Mouse (Mus musculus) bone marrow, adult 2 months (tissue): Measurements from ENCODE around the gene Coro7. TPM values are rescaled to one million over a fixed set of nuclear protein-coding genes. Genes with fewer than 3 reads are reported as not detected.

Experiments
- H3K27ac ChIP-seq: fragments of 200-500 bp; 2 replicates; pipeline ENCODE4 v1.5.1; 2012; ENCODE audit warnings: low read depth, mild to moderate bottlenecking, control low read depth, inconsistent platforms, low read length; ENCODE audit not compliant: control insufficient read depth, poor library complexity, insufficient read depth
- H3K4me1 ChIP-seq: fragments of 200-500 bp; 2 replicates; pipeline ENCODE4 v1.6.1; 2011; ENCODE audit warnings: low read length; ENCODE audit not compliant: control insufficient read depth, insufficient read depth
- H3K4me3 ChIP-seq: fragments of 200-500 bp; replicated peaks from 2 replicates; pipeline ENCODE3; 2011; ENCODE audit warnings: mild to moderate bottlenecking, low read depth, low read length, control low read depth; ENCODE audit not compliant: control insufficient read depth
- CTCF ChIP-seq: fragments of 200-500 bp; IDR thresholded peaks from 2 replicates; pipeline ENCODE4 v1.5.1; 2011; ENCODE audit warnings: low read length, control low read depth; ENCODE audit not compliant: control insufficient read depth, insufficient read depth
- POLR2A ChIP-seq: fragments of 200-500 bp; IDR thresholded peaks from 2 replicates; pipeline ENCODE4 v1.6.1; 2011; ENCODE audit warnings: low read depth, mild to moderate bottlenecking, control low read depth, low read length, borderline replicate concordance; ENCODE audit not compliant: control insufficient read depth
- WGBS: fragments of 180-500 bp; shearing (Covaris S2); methylation state at CpG from one replicate; pipeline ENCODE4 v1.1.7; 2018; 5-methylcytosine and 5-hydroxymethylcytosine counted together
- polyA plus RNA-seq: library from polyadenylated mRNA; stranded (reverse); fragments of >200 nt; gene quantifications from 2 replicates; pipeline ENCODE4 v1.2.4, GENCODE M21; 2011; ENCODE audit warnings: low replicate concordance; ENCODE audit not compliant: missing spikeins, insufficient read depth, insufficient read length

Gene Coro7
- polyA plus RNA-seq, 1 experiment, result 102 TPM

GRCm38 (mm10) chr16:4674091-4674490, 5.5 kb downstream of the Coro7 start:
- no peak for TF ChIP-seq POLR2A
- no peak for TF ChIP-seq CTCF
- H3K4me1 ChIP-seq, result peaks cover 17% of the 10 kb centered on the region
- peak overlapping the region; percentile 48 for H3K27ac ChIP-seq
- WGBS, result 3% methylated on average over 4 of the region's 4 CpGs
- no peak overlapping the region for H3K4me3 ChIP-seq

GRCm38 (mm10) chr16:4670317-4670716, 9.3 kb downstream of the Coro7 start:
- peaks cover 8% of the 10 kb centered on the region for H3K4me1 ChIP-seq
- H3K27ac ChIP-seq, result no peak overlapping the region
- WGBS, result 81% methylated on average over 5 of the region's 5 CpGs
- H3K4me3 ChIP-seq, result no peak overlapping the region
- TF ChIP-seq POLR2A, result no peak
- no peak for TF ChIP-seq CTCF

DNA sequence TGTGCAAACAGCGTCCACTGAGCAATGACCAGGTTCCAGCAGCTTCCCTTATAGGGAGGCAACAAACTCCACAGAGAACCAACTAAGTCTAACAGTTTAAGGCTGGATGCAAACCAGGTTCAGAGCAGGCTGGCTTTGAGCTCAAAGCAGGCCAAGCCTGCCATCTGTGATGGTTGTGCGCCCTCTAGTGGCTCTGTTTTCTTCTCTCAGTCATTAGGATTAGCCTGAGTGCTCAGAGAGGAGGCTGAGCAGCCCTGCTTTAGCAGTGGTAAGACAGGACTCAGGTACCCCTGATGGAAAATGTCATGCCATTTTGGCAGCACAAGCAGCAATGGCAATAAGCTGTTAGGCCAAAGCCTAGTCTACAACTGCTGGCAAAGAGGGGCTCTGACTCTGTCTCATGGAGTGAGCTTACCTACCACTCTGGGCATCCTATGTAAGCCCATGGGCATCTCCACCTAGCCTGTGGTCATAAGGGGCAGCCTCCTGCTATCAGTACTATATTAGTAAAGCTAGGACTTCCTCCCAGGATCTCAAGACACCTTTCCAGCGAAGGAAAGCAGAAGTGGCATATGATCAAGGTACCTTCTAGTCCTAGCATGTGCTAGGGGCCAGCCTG, 12.3 kb downstream of the Coro7 start:
- no peak overlapping the region for H3K27ac ChIP-seq
- 38% methylated on average over 3 of the region's 3 CpGs for WGBS
- H3K4me1 ChIP-seq, result no peaks in the 10 kb centered on the region
- TF ChIP-seq CTCF, result peak; percentile 86
- TF ChIP-seq POLR2A, result no peak
- no peak overlapping the region for H3K4me3 ChIP-seq

DNA sequence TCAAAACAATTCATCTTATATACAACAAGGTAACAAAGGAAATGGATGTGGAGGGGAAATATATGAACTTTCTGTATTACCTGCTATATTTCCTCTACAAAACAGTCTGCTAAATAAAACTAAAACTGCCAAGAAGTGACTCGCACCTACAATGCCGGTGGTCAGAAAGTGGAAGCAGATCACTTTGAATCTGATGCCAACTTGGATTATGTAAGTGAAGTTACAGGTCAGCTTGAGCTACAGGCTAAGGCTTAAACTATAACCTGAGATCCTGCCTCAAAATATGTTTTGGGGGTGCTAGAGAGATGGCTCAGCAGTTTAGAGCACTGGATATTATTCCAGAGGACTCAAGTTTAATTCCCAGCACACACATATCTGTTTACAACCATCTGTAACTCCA, 13.9 kb downstream of the Coro7 start:
- TF ChIP-seq CTCF (no peak), POLR2A (no peak)
- Histone ChIP-seq H3K4me3 (no peak overlapping the region), H3K27ac (no peak overlapping the region), H3K4me1 (no peaks in the 10 kb centered on the region)
- WGBS, result 80% methylated on average over 2 of the region's 2 CpGs

DNA sequence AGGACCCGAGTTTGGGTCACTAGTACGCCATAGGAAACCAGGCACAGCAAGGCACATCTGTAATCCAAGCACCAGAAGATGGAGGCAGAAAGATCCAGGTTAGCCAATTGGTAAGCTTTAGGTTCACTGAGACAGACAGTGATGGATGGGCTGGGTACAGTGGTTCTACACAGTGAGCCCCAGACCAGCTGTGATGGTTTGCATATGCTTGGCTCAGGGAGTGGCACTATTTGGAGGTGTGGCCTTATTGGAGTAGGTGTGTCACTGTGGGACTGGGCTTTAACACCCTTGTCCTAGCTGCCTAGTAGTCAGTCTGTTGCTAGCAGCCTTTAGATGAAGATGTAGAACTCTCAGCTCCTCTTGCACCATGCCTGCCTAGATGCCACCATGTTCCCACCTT, 15.8 kb downstream of the Coro7 start:
- WGBS, result 72% methylated on average over 2 of the region's 2 CpGs
- no peak for TF ChIP-seq CTCF
- TF ChIP-seq POLR2A, result no peak
- Histone ChIP-seq H3K27ac (no peak overlapping the region), H3K4me1 (no peaks in the 10 kb centered on the region), H3K4me3 (no peak overlapping the region)

GRCm38 (mm10) chr16:4661605-4662004, 18.0 kb downstream of the Coro7 start:
- H3K27ac ChIP-seq, result no peak overlapping the region
- TF ChIP-seq CTCF (no peak), POLR2A (no peak)
- WGBS, result 88% methylated on average over 2 of the region's 2 CpGs
- H3K4me3 ChIP-seq, result no peak overlapping the region
- H3K4me1 ChIP-seq, result no peaks in the 10 kb centered on the region

DNA sequence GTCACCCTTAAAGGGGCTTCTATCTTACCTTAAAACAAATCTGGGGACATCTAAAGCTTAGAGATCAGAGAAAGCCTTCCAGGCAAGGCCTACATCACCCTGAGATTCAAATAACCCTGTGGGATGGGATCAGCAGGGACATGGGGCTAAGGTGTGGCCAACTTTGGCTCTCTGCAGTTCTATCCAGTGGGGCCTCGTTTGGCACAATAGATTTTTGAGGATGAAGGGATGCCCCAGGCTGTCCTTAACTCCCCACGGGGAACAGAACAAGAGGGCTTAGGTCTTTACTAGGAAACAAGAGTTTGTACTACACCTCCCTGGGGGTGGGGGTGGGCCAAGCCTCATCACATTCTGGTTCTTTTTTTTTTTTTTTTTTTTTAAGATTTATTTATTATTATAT, 20.3 kb downstream of the Coro7 start:
- WGBS, result 59% methylated on average over 2 of the region's 2 CpGs
- H3K4me1 ChIP-seq, result no peaks in the 10 kb centered on the region
- no peak overlapping the region for H3K27ac ChIP-seq
- H3K4me3 ChIP-seq, result no peak overlapping the region
- TF ChIP-seq CTCF (no peak), POLR2A (no peak)

DNA sequence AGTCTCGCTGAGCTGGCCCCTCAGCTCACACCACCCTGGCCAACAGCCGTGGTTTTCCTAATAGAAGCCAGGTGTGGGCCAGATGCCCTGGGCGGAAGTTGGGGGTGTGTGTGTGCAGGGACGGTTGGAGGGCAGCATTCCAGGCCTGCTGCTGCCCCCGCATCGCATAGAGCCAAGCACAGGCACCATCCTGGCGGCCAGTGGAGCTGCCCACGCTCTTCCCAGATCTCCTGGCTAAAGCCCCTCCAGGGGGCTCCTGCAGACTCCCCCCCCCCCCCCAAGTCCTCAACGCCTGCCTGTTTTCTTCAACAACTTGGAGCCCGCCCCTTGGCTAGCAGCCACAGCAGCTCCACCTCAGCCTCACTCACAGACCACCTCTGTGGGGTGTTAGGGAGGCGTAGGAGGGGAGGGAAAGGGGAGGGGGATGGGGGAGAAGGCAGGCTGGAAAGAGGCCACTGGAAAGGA, 20.8 kb downstream of the Coro7 start:
- WGBS, result 36% methylated on average over 11 of the region's 11 CpGs
- TF ChIP-seq CTCF, result no peak
- TF ChIP-seq POLR2A, result no peak
- H3K4me3 ChIP-seq, result no peak overlapping the region
- H3K27ac ChIP-seq, result no peak overlapping the region
- no peaks in the 10 kb centered on the region for H3K4me1 ChIP-seq

DNA sequence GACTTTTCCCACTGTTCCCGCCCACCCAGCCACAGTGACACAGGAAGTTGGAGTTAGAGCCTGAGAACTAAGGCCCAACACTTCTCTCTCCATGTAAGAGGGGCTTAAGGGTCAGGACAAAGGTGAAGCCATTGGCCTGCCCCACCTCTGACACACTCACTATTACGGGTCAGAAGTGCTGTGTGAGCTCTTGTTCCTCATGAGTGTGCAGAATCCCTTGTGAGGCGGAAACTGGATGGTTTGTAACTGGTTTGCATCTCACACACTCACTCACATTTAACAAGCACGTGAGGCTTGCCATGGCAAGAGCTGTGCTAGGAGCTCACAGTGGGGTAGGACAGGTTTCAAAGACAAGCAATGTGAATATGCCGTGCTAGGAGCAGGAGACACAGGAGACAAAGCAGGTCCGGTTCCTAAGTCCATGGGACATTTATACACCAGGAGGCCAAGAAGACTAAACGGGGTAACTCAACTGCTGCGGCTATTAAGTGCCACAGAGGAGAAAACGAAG, 23.0 kb downstream of the Coro7 start:
- 77% methylated on average over 9 of the region's 9 CpGs for WGBS
- no peak overlapping the region; the same call in 1 of the 2 replicates for H3K27ac ChIP-seq

More for the DNA sequence above, 23.0 kb downstream of the Coro7 start:
- H3K4me1 ChIP-seq, result no peaks in the 10 kb centered on the region
- no peak overlapping the region for H3K4me3 ChIP-seq
- TF ChIP-seq POLR2A (no peak), CTCF (no peak)
